Mouse (Mus musculus) lung, adult 18-20 months (tissue): ENCODE measurements around the gene Disp2.

Source experiments
- DNase-seq, 2 experiments: peaks; one replicate each; pipeline ENCODE4 v3.0.0; 2022; ENCODE audit warnings: mixed read lengths in 2 of 2

Disp2 gene

DNA sequence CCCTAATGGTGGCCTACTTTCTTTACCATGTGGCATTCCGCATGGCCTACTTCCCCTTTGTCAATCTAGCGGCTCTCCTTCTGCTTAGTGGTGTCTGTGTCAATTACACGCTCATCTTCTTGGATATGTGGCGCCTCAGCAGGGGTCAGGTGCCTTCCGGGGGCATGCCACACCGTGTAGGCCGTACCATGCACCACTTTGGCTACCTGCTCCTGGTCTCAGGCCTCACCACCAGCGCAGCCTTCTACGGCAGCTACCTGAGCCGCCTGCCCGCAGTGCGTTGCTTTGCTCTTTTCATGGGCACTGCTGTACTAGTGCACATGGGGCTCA, 10.7 kb downstream of the Disp2 start:
- DNase-seq: no peak

DNA sequence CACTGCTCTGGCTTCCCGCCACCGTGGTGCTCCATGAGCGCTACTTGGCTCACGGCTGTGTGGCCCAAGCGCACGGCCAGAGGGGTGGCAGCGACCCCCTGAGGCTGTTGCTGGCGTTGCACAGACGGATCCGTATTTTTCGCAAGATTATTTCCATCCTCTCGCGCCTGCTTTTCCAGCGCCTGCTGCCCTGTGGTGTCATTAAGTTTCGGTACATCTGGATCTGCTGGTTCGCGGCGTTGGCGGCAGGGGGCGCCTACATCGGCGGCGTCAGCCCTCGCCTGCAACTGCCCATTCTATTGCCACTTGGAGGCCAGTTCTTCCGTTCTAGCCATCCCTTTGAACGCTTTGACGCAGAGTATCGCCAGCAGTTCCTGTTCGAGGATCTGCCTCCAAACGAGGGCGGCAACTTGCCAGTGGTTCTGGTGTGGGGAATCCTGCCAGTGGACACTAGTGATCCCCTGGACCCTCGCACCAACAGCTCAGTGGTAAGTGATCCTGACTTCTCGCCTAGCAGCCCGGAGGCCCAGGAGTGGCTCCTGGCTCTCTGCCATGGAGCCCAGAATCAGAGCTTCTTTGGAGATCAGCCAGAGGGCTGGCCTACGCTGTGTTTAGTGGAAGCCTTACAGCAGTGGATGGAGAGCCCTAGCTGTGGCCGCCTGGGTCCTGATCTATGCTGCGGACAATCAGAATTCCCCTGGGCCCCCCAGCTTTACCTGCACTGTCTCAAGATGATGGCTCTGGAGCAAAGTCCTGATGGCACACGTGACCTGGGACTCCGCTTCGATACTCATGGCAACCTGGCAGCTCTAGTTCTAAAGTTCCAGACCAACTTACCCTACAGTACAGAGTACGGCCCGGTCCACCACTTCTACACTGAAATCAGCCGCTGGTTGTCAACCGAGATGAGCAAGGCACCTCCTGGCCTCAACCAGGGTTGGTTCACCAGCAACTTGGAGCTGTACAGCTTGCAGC, 11.3 kb downstream of the Disp2 start:
- peak; percentile 76 to 81 for DNase-seq

DNA sequence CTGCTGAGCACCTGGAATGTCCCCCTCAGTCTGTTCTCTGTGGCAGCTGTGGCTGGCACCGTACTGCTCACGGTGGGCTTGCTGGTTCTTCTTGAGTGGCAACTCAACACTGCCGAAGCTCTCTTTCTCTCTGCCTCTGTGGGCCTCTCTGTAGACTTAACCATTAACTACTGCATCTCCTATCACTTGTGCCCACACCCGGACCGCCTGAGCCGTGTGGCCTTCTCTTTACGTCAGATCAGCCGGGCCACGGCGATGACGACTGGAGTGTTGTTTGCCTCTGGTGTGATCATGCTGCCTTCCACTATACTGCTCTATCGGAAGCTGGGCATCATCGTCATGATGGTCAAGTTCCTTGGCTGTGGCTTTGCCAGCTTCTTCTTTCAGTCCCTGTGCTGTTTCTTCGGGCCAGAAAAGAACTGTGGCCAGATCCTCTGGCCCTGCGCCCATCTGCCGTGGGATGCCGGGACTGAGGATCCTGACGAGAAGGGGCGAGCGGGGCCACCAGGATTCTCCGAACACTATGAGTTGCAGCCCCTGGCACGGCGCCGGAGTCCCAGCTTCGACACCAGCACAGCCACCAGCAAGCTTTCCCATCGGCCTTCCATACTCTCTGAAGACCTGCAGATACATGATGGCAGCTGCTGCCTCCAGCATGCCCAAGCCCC, 12.2 kb downstream of the Disp2 start:
- no peak for DNase-seq

DNA sequence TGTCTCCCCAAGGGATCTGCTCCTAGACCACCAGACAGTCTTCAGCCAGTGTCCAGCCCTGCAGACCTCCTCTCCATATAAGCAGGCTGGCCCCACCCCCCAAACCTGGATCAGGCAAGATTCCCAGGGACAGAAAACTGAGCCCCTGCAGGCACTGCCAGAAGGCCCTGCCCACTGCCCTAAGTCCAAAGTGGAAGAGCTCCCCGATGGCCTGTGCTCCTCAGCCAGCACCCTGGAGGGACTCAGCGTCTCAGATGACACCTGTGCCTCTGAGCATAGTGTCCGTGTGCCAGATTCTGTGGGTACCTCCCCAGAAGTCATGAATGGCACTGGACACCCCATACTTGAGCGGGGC, 12.7 kb downstream of the Disp2 start:
- DNase-seq: no peak

DNA sequence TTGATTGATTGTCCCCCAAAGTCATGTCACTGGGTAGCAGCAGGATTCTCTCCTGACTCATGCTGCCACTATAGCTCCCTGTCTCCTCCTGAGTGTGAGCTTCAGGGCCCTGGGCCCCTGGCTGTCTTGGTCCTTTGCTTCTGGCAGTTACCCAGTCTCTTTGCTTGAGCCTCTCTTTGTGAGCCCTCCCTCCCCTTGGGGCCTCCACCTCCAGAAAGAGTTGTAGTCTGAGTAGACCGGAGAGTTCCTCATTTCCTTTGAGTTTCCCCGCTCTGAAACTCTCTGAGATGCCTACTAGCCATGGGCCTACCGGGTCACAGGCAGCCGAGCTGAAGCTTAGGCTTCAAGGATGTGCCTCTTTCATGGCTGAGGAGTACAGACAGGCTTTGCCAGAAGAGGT, 14.1 kb downstream of the Disp2 start:
- DNase-seq: no peak

DNA sequence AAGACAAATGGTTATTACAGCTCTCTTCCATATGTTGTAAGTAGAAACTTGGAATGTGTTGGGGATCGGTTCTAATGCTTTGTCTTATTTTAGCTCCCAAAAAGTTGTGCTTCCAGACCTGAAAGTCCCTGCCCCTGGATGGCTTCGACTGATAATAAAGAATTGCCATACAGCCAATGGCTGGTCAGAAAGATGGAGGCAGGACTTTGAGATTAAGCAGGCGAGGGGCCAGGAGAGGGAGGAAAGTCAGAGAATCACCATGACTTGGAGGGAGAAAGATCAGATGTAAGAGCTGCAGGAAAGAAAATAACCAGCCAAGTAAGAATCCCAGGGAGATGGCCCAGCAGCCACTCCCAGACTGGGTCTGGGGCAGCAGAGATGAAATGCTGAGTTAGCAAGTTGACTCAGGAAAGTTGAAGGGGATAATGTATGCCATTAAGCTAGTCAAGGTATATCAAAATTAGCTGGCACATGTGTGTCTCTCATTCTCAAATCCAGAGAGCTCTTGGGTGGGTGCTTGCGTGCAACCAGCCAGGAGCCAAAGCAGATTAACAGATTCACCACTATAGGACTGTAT, 23.1 kb downstream of the Disp2 start:
- no peak for DNase-seq

DNA sequence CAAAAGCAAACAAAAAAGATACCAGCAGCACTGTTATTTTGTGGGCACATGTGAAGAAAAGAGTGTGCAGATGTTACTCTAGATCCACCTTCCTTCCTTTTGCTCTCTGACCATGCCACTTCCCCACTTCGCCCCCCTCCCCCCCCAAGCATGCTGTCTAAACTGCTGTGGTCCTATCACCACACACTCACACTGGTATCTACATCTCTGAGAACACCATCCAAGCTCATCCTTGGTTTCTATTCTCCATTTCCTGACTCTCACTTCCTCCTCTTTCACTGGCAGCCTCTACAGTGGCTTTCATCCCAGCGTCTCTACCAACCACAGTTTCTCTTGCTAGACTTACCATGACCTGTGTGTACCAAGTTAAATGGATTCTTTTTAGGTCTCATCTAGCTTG, 25.0 kb downstream of the Disp2 start:
- DNase-seq: no peak

DNA sequence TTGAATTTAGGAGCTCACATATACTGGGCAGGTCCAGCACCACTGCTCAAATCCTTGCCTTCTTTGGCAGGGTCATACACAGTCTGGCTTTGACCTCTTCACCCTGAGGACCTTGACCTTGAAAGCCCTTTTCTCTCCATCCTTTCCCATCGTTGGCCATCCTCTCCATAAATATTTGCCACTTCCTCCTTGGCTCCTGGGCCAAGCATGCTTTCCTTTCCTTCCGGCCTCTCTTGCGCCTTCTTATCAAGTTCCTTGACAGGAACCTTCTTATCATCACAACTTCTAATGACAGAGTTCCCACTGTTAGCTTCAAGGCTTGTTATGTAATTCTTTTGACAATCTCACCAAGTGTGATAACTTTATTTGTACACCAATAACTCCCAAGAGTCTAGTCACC, 25.6 kb downstream of the Disp2 start:
- peak; percentile 22 to 50 for DNase-seq

DNA sequence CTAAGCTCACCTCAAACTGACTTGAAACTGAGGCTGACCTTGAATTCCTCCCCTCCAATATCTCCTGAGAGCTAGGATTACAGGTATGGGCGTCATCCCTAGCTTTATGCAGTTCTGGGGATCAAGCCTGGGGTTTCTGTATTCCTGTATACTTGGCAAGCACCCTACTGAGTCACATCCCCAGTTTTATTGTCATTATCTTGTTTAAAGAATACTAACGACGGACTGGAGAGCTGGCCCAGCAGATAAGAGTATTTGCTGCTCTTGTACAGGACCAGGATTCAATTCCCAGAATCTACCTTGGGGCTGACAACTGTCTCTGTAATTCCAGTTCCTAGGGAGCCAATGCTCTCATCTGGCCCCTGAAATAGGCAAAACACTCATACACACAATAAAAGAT, 26.2 kb downstream of the Disp2 start:
- DNase-seq: no peak

DNA sequence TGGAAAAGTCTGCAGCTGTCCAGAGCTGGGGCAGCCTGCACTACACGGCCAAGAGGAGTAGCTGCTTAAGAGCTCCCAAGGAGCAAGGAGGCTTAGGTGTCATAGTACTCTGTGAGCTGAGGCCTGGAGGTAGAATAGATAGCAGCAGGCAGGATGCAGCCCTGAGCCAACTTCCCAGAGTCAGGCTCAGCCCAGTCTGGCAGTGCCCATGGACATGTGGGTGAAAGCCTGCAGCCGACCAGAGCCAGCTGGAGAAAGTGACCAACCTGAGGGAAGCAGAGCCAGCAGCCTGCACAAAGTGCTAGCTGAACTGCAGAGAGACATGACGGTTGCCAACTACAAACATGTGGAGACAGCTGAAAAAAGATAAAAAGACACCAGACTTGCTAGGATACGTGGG, 27.3 kb downstream of the Disp2 start:
- DNase-seq: peak in 1 of 2 experiments; percentile 24

DNA sequence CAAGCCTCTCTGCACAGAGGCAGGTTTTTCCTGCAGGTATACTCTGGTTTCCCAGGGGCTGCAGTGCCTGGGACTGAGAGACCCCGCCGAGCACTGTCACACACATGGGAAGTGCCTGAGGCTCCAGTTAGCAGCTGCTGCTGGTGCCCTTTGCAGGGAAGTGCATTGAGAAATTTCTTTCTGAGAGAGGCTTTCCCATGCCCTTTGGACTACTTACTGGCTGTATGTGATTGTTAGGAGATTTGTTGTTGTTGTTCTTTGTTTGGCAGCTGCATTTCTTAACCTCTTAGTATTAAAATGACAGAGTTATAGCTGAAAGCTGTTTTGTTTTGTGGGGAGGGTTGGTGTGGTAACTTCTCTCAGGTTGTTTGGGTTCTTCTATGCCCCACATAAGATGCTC, 31.3 kb downstream of the Disp2 start:
- no peak for DNase-seq

DNA sequence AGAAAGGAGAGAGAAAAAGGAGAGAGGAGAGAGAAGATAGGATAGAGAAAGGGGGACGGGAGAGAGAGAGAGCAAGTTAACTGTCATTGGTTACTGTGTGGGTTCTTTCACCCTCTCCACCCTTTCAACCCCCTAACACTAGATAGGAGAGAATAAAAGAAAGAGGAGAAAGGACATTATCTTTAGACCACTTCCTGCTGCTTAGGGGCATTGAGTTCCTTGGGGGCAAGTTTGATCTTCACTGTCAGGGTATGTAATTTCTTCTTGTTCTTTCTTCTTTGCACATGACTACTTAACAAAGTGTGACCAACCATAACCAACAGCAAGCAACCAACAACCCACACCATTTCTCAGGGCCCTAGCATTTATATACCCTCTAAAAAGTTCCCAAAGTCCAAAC, 33.2 kb downstream of the Disp2 start:
- no peak for DNase-seq

DNA sequence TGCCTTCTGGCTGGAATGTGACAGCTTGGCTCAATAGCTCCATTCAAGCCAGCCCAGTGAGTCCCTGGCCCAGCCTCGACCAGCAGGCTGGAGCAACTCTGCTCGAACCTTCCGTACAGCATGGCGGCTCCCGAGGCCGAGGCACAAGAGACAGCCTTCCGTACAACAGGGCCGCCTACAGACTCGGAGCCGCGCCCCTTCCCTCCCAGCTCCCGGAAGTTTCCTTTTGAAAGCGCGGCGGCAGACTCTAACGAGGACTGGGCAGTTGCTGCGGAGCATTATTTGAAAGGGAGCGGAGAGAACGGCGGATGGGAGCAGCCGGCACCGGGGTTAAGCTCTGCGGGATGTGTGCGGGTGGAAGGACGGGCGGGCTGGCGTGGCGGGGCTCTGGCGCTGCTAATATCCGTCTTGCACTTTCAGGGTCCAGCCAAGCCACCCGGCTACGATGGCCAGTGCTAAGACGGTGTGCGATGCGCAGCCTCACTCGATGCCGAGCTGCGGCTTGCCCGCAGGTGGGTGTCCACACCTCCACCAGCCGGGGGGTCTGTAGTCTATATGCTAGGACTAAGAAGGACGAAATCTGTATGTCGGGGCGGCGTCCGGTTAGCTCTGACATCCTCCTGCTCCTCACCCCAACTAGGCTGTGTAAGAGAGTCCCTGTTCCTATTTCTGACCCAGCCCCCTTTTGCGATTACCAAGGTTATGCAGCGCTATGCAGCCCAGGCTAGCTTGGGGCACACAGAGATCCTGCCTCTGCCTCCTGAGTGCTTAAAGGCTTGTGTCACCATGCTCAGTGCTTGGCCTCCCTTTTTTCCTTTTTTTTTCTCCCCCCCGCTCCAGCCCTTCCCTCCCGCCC, 34.7 kb downstream of the Disp2 start, which contains the start of gene Knstrn:
Gene Knstrn (plus strand): TSS at position 23 of the 856 bp plus-strand sequence.
- peak; percentile 90 to 94 for DNase-seq

DNA sequence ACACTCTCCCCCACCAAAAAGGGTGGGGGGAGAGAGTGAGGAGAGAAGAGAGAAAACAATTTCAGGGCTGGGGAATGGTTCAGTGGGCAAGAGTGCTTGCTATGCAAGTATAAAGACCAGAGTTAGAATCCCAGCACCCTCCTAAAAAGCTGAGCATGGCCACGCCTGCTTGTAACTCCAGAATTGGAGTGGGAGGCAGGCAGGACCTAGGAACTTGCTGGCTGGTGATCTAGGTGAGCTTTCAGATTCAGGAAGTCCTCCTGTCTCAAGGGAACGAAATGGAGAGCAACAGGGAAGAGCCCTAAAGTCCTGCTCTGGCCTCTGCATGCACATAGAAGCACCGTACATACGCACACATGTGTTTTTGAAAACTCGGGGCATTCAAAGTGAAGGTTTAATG, 43.3 kb downstream of the Disp2 start:
- no peak for DNase-seq

DNA sequence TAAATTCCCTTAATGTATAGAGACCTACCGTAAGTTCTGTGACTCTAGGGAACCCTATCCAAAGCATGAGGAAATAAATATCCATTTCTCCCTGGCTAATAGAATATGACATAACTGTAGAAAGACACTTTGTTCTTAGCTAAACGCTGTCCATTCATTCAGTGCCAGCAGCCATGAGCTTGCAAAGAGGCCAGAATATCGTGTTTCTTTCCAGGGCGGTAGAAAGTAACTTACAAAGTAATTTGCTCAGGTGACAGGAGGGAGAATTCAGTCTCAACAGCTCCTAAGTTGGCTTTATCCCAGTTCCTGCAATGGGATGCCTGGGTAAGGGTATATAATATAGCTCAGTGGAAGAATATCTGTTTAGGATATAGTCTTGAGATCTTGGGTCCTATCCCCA, 44.9 kb downstream of the Disp2 start:
- DNase-seq: no peak

DNA sequence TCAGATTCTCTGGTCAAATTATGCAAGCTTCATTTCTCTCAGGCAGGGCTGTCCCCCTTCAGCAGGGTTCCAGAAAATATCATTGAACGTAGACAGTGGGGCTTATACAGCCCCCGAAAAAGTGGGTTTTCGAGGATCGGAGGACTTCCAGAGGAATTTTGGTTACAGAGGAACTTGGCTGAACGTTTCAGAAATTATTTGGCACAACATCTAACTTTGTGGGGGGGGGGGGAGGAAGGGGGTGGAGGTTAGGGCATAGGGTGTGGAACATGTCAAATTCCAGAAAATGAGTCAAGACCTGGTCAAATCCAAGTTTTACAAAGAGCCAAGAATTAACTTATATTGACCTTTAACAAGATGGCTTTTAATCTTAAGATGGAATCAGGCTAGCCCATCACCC, 49.6 kb downstream of the Disp2 start:
- no peak for DNase-seq

DNA sequence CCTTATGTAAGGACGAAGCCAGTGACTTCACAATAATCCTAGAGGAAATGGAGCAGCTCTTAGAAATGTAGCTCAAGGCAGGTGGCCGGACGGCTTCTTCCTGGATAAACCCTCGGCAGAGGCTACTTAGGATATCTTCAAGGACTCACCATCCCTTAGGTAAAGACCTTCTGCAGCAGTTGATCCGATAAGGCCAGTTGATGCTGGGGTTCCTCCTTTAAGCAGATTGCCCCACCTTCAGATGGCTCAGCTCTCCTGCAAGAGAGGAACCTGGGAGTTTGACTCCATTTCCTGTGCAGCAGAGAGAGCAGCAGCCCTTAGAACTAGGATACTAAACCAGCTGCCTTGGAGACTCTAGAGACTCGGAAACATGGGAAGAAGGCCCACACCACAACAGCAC, 54.5 kb downstream of the Disp2 start:
- no peak for DNase-seq

DNA sequence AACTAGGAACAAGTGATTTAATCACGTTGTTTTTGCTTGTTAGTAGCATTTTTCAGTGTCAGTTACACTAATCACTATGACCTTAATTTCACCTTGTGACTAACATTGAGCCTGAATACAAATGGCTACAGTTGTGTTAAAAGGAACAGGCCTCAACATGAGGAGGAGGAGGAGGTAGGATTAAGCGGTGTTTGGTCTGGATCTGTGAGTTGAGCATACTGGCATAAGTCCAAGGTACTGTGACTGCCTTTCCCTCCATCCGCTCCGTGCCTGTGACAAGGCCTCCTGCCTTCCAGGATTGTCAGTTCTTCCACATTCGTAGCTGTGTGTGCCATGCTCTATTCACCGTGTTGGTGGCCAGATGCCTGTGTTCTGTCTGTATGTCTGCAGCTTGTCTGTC, 55.6 kb downstream of the Disp2 start:
- no peak for DNase-seq

DNA sequence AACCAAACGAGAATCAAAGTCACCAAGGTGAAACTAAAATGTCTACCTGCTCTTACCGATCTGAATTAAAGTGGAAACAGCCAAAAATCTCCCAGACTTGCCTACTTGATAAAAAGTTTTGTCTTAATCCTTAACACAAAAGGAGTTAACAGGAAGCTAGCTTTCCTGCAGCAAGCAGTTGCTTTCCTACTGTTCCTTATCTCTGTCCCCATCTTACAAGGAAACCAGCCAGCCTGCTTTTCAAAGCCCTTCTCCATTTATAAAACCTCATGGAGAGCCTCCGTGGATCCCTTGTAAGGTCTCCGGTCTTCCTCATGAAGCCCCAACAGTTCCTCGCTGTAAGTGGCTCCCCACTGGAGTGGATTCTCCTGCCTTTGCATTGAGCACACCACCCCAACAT, 58.8 kb downstream of the Disp2 start:
- DNase-seq: no peak

DNA sequence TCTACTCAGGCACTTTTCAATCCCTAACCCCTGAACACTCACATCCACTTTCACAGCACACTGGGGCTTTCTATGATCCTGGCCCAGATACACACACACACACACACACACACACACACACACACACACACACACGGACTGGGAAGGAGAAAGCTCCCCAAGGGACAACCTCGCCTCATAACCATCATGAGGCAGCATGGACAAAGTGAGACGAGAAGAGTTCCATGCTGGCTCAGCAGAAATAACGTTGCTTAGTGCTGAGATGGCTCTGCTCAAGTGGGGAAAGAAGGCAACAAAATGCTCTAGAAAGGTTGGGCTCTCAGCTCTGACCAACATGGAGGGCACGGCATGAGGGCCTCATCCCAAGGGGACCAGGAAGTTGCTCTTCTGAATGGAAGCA, 61.7 kb downstream of the Disp2 start:
- no peak for DNase-seq

DNA sequence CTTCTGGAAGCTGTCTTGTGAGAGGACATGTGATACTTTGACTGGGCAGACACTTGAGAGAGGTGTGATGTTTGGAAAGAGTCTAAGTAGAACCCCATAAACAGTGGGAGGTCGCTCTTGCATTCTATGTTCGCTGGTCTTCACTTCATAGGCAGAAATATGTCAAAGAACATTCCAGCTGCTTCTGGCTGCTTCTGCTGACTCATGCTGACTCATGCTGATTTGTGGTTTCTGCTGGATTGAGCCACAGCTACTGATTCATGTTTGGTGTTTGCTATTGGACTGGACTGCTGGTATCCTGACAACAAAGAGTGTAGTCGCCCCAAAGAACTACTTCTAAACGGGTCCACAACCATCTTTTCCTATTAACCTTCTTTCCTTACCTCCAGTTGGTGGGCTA, 62.3 kb downstream of the Disp2 start:
- DNase-seq: no peak

DNA sequence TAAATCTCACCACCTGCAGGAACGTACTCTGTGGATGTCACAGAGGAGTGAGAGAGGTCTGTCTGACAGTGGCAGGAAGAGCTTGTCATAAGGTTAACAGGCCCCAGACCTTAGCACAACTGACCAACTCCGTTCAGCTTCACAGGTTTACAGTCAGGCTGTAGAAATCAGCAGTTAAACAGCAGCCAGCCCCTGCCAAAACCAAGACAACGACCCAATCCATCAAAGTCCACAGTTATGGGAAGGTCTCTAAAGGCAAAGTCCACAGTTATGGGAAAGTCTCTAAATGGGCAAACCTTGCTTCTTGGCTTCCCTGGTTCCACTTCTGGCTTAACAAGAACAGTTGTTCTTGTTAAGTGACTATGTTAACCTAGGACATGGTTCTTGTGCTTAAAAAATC, 64.9 kb downstream of the Disp2 start:
- no peak for DNase-seq

DNA sequence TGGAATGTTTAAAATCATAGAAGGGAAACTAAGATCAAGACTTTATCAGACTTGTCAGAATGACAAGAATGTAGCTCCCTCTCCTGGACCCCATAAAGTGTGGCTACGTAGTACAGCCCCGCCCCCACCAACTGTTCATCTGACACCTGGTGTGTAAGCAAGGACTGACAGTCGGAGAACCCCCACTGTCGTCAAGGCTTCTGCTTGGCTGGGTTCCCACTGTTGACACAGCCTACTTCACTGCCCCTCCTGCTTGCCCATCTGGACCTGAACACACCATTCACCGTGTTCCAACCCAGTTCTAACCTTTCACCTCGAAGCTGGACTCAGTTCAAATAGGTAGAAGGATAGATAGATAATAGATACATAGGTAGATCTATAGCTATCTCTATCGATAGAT, 66.7 kb downstream of the Disp2 start:
- peak; percentile 9 to 50 for DNase-seq
